Mouse (Mus musculus): ENCODE results near the gene St6galnac6.

Gene St6galnac6

DNA sequence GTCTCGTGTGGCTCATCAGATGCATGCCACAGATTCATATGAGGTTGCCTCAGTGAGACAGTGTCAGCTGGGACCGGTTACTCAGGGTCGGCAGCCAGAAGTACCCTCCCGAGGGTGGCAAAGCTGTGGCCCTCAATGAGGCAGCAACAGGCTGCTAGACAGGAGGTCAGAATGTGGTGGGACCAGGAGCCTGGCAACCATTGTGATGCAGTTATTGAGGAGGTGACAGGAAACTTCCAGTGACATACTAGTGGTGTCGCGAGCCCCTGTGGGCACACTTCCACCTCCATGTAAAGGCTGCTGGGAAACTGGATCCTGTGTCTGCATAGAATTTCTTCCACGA, 22.0 kb downstream of the St6galnac6 start, which contains the start of gene Ak1:
Gene Ak1, plus strand, starts transcription at position 242 of the 343 bp plus-strand sequence.
- no peak for TF ChIP-seq GATA4 (IDR thresholded peaks at IDR 0.05; ENCODE audit: insufficient replicate concordance, low read length)

- no peak for TF ChIP-seq GATA4 (IDR thresholded peaks at IDR 0.05; ENCODE audit: insufficient replicate concordance, low read length)
Observed at GRCm38 (mm10) chr2:32624111-32624748, 24.7 kb downstream of the St6galnac6 start.

- no peak for TF ChIP-seq GATA4 (IDR thresholded peaks at IDR 0.05; ENCODE audit: insufficient replicate concordance, low read length)
Observed at GRCm38 (mm10) chr2:32625212-32625872, 25.8 kb downstream of the St6galnac6 start.

DNA sequence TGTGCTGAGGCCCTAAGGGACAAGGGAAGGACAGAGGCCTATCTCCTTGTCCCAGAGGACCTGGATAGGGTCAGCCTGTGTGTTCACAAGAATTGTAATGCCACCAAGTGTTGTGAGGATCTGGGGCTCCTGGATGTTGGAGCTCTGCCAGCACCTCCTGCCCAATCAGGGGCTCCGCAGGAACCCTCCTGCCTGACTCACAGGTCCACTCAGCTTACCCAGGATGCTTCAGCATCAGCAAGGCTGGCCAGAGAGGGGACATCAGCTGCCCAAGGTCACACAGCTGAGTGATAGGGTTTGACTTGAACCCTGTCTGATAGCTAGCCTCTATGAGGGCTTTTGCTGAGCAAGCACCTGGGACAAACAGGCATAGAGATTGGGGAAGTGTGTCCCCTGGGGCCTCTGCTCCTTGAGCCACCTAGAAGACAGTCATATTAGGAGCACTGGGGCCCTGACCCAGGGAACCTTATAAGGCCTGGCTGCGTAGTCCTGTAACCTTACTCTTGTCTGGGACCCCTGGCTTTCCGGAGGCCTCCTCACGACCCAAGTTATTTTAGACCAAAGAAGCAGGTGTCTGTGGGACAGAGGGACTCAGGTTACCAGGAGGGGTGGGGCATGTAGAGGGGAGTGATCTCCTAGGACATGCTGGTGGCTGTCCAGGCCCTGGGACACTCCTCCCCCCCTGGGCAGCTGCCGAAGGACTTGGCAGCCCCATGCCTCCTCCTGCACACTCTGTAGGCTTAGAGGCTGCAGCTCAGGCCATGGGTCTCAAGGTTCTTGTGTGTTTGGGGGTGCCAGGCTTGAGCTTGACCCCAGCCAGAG, 26.6 kb downstream of the St6galnac6 start:
- no peak for TF ChIP-seq GATA4 (IDR thresholded peaks at IDR 0.05; ENCODE audit: insufficient replicate concordance, low read length)

DNA sequence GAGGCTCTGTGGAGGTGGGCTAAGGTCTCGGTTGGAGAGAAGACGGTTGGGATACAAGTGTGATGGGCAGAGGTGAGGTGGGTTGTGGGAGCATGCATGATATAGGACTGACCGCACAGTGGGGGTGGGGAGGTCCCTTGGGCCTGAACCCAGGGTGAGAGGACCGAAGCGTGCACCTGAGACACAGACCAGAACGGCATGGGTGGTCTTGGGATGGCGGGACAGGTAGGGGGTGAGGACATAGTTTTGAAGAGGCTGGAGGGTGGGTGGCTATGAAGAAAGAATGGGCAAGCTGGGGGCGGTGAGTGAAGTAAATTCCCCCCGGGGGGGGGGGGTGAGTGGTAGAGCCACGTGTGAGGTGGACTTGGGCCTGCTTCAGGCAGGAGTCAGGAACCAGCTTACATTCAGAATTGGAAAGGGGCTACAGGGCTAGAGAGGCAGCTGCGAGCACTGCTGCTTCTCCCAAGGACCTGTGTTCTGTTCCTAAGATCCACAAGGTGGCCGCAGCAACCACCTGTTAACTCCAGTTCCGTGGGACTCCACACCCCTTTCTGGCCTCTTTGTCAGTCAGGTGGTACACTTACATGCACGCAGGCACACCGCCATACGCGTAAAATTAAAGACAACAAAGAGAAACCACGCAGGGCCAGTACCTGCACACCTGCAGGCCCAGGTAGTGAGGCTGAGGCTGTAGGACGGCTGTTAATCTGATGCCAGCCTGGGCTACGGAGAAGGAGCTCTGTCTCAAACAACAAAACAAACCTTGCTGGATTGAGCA, 27.9 kb downstream of the St6galnac6 start:
- TF ChIP-seq GATA4 (IDR thresholded peaks at IDR 0.05; ENCODE audit: insufficient replicate concordance, low read length), result no peak

DNA sequence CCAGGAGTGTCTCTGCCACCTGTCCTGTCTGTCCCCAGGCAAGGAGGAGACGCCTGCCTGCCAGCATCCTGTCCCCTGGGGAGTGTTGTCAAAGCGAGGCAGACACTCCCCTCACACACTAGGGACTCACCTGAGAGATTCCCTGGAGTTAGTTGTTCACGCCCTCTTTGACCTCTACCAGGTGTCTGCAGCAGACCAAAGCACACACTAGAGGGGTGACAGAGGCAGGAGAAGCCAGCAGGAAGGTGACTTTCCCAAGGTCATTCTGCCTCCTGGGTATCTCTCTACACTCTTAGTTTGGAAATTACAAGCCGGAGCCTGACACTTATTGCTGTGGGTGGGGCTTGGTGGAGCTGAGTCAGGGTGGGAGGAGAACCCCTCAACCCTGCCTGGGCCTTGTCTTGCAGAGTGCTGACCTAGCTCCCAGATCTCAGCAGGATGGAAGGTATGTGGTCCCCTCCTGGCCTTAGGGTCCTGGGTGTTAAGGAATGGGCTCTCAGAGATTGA, 28.6 kb downstream of the St6galnac6 start:
- TF ChIP-seq GATA4 (IDR thresholded peaks at IDR 0.05; ENCODE audit: insufficient replicate concordance, low read length), result no peak

DNA sequence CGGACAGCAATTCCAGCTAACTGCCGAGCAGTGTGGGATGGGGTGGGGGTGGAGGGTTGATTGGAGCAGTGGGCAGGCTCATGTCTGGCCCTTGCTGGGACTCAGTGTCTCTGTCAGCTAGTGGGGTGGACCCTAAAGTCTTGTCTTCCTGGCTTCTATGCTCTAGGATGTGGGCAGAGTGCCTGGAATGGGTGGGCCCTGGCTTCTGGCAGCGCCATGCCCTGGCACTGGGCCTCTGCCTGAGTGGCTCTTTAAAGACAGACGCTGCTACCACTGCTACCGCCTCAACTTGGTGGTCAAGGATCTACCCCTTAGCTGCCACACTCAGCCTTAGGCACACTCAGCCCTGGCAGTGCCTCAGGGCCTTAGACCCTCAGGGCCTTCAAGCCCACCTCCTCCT, 29.2 kb downstream of the St6galnac6 start:
- no peak for TF ChIP-seq GATA4 (IDR thresholded peaks at IDR 0.05; ENCODE audit: insufficient replicate concordance, low read length)

- no peak for TF ChIP-seq GATA4 (IDR thresholded peaks at IDR 0.05; ENCODE audit: insufficient replicate concordance, low read length)
Observed at GRCm38 (mm10) chr2:32629276-32629976, 29.9 kb downstream of the St6galnac6 start.

GRCm38 (mm10) chr2:32630036-32630435, 30.5 kb downstream of the St6galnac6 start:
- no peak for TF ChIP-seq GATA4 (IDR thresholded peaks at IDR 0.05; ENCODE audit: insufficient replicate concordance, low read length)

DNA sequence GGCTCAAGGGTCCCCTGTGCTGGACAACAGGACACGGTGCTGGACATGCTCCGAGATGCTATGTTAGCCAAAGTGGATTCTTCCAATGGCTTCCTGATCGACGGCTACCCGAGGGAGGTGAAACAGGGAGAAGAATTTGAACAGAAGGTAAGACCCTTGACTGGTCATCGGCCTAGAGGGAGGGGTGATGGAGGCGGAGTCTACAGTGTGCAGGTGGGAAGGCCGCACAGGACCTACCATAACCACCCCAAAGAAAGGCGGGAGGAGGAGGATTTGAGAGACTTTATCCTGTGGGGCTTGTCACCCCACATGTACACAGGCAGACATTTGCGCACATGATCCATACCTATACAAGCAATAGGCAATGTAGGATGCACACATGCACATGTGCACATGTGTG, 31.5 kb downstream of the St6galnac6 start:
- no peak for TF ChIP-seq GATA4 (IDR thresholded peaks at IDR 0.05; ENCODE audit: insufficient replicate concordance, low read length)

GRCm38 (mm10) chr2:32631737-32632394, 32.4 kb downstream of the St6galnac6 start:
- no peak for TF ChIP-seq GATA4 (IDR thresholded peaks at IDR 0.05; ENCODE audit: insufficient replicate concordance, low read length)

DNA sequence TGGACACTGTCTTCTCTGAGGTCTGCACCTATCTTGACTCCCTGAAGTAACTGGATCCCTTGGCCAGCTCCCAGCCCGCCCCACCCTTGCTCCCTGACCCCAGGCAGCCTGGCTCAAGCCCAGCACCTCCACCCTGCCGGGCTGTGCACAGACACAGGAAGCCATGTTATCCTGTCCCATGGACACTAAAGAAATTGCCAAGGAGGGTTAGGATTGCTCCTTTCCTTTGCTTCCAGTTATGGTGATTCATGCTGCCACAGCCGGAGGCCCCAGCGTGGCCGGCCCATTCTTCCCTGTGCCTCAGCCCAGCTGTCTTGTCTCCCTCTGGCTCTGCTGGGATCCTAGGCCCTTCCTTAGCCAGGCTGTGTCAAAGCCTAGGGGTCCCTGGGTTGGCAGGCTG, 34.2 kb downstream of the St6galnac6 start:
- peak; percentile 81; the same call in 1 of the 2 replicates for TF ChIP-seq GATA4 (IDR thresholded peaks at IDR 0.05; ENCODE audit: insufficient replicate concordance, low read length)

- TF ChIP-seq GATA4 (IDR thresholded peaks at IDR 0.05; ENCODE audit: insufficient replicate concordance, low read length), result no peak
Observed at GRCm38 (mm10) chr2:32634277-32635105, 35.0 kb downstream of the St6galnac6 start.
